Mouse (Mus musculus) myocyte (in vitro differentiated cells): ENCODE data around the gene Gtf2ird2. TPM values are rescaled to one million over a fixed set of nuclear protein-coding genes. Genes with fewer than 3 reads are reported as not detected.

Experiments
- H3K27me3 ChIP-seq: one replicate; pipeline ENCODE4 v1.6.1; 2011; ENCODE audit not compliant: control insufficient read depth, insufficient read depth, insufficient read length
- H3K36me3 ChIP-seq: one replicate; pipeline ENCODE4 v1.6.1; 2011; ENCODE audit not compliant: control insufficient read depth, insufficient read depth
- H3K4me2 ChIP-seq: one replicate; pipeline ENCODE4 v1.6.1; 2011; ENCODE audit warnings: low read depth, control low read depth
- H3K4me3 ChIP-seq: one replicate; pipeline ENCODE4 v1.5.1; 2011; ENCODE audit warnings: mild to moderate bottlenecking, control low read depth, moderate library complexity
- H3K79me2 ChIP-seq: one replicate; pipeline ENCODE4 v1.6.1; 2011; ENCODE audit not compliant: control insufficient read depth, insufficient read depth
- H3ac ChIP-seq: one replicate; pipeline ENCODE4 v1.6.1; 2011; ENCODE audit not compliant: control insufficient read depth, insufficient read length
- CEBPB ChIP-seq: IDR thresholded peaks from 2 replicates; pipeline ENCODE4 v1.6.1; 2011; ENCODE audit warnings: mild to moderate bottlenecking, moderate library complexity; ENCODE audit not compliant: poor library complexity, insufficient read depth, severe bottlenecking
- E2F4 ChIP-seq: IDR thresholded peaks from one replicate; pipeline ENCODE4 v1.6.1; 2011; ENCODE audit warnings: mild to moderate bottlenecking, control low read depth, moderate library complexity; ENCODE audit not compliant: insufficient read depth
- MAX ChIP-seq: IDR thresholded peaks from one replicate; pipeline ENCODE4 v1.6.1; 2011; ENCODE audit warnings: low read depth, mild to moderate bottlenecking, control low read depth
- MYOD1 ChIP-seq, 3 experiments: IDR thresholded peaks; one replicate each; pipeline ENCODE4 v1.6.1; 2011; ENCODE audit warnings: control low read depth in 2 of 3, low read depth in 2 of 3, mild to moderate bottlenecking in 2 of 3, moderate library complexity in 1 of 3; ENCODE audit not compliant: insufficient read length in 2 of 3, control insufficient read depth in 1 of 3
- MYOG ChIP-seq, 3 experiments: IDR thresholded peaks; one replicate each; pipeline ENCODE4 v1.6.1; 2011; ENCODE audit warnings: control low read depth in 2 of 3, low read depth in 2 of 3, mild to moderate bottlenecking in 2 of 3; ENCODE audit not compliant: insufficient read length in 2 of 3, control insufficient read depth in 1 of 3, insufficient read depth in 1 of 3
- POLR2A ChIP-seq: IDR thresholded peaks from one replicate; pipeline ENCODE4 v1.6.1; 2011; ENCODE audit warnings: low read depth, mild to moderate bottlenecking, control low read depth, moderate library complexity; ENCODE audit not compliant: insufficient read length
- POLR2AphosphoS2 ChIP-seq: IDR thresholded peaks from one replicate; pipeline ENCODE4 v1.6.1; 2011; ENCODE audit warnings: low read depth, control low read depth; ENCODE audit not compliant: insufficient read length
- REST ChIP-seq: IDR thresholded peaks from one replicate; pipeline ENCODE4 v1.6.1; 2011; ENCODE audit warnings: mild to moderate bottlenecking, control low read depth, moderate library complexity; ENCODE audit not compliant: insufficient read depth, insufficient read length
- SRF ChIP-seq: IDR thresholded peaks from one replicate; pipeline ENCODE4 v1.6.1; 2011; ENCODE audit warnings: low read depth; ENCODE audit not compliant: control insufficient read depth, insufficient read length
- TCF12 ChIP-seq: IDR thresholded peaks from one replicate; pipeline ENCODE4 v1.6.1; 2011; ENCODE audit warnings: mild to moderate bottlenecking, control low read depth; ENCODE audit not compliant: poor library complexity, insufficient read depth, severe bottlenecking
- TCF3 ChIP-seq: IDR thresholded peaks from one replicate; pipeline ENCODE4 v1.6.1; 2011; ENCODE audit warnings: low read depth, control low read depth; ENCODE audit not compliant: insufficient read length
- USF1 ChIP-seq: IDR thresholded peaks from one replicate; pipeline ENCODE4 v1.6.1; 2011; ENCODE audit warnings: low read depth, mild to moderate bottlenecking, control low read depth, moderate library complexity
- polyA plus RNA-seq: library from polyadenylated mRNA; unstranded; fragments of >200 nt; fragmentation: generic; extraction: Trizol; gene quantifications from one replicate; pipeline ENCODE4 v1.2.1, GENCODE M21; 2012; ENCODE audit warnings: missing spikeins

The Gtf2ird2 gene
- polyA plus RNA-seq, 1 experiment, result 4.8 TPM

DNA sequence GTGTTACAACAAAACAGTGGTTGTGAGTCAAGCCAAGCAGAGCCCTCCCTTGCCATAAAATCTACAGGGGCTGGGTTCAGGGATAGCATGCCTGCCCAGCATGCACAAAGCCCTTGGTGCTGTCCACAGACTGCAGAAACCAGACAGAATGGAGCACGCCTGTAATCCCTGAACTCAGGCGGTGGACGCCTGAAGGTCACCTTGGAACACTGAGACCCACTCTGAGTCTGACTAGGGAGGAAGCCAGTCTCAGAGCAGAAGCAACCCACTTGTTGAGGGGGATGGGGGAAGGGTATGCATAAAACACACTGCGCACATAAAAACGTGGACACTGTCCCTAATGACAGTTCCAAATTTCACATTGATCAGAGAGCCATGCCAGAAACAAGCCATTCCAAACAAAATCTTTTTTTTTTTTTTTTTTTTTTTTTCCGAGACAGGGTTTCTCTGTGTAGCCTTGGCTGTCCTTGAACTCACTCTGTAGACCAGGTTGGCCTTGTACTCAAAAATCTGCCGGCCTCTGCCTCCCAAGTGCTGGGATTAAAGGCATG is 27.8 kb upstream of the Gtf2ird2 start:
- Histone ChIP-seq H3K4me3 (no peak overlapping the region), H3K4me2 (no peak overlapping the region), H3K27me3 (no peaks in the 10 kb centered on the region), H3ac (no peak overlapping the region), H3K79me2 (no peaks in the 10 kb centered on the region), H3K36me3 (peaks cover 14% of the 10 kb centered on the region)
- TF ChIP-seq REST (no peak), MAX (no peak), USF1 (no peak), POLR2AphosphoS2 (no peak), E2F4 (no peak), POLR2A (no peak), MYOG (IDR thresholded peaks at IDR 0.05; ENCODE audit: control insufficient read depth in 1 of 3, insufficient read depth in 1 of 3, insufficient read length in 2 of 3, low read depth in 2 of 3) (no peak), MYOD1 (IDR thresholded peaks at IDR 0.05; ENCODE audit: control insufficient read depth in 1 of 3, insufficient read length in 2 of 3, low read depth in 2 of 3) (no peak), TCF12 (no peak), SRF (no peak), TCF3 (no peak), CEBPB (no peak)

DNA sequence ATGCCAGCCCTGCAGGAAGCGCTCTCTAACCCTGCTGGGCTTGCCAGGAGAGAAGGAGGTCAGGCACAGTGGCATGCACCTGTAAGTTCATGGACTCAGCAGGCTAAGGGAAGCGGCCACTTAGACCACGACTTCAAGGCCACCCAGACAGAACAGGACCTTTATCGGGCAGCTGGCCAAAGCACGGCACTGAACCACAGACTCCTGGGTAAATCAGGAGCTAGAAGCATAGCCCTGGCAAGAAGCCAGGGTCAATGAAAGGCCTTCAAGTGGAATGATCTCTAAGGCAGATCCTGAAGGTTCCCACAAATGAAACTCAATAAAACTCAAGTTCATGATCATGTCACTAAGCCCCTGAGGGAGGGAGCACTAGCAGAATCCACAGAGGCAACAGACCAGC is 19.1 kb upstream of the Gtf2ird2 start:
- no peak overlapping the region for H3ac ChIP-seq
- TF ChIP-seq POLR2AphosphoS2 (no peak), MYOD1 (IDR thresholded peaks at IDR 0.05; ENCODE audit: control insufficient read depth in 1 of 3, insufficient read length in 2 of 3, low read depth in 2 of 3) (no peak), POLR2A (no peak), REST (no peak), E2F4 (no peak), MYOG (IDR thresholded peaks at IDR 0.05; ENCODE audit: control insufficient read depth in 1 of 3, insufficient read depth in 1 of 3, insufficient read length in 2 of 3, low read depth in 2 of 3) (no peak), TCF12 (no peak), CEBPB (no peak), SRF (no peak), MAX (no peak), USF1 (no peak), TCF3 (no peak)
- H3K36me3 ChIP-seq, result peaks cover 21% of the 10 kb centered on the region
- H3K79me2 ChIP-seq, result no peaks in the 10 kb centered on the region
- no peak overlapping the region for H3K4me3 ChIP-seq
- no peaks in the 10 kb centered on the region for H3K27me3 ChIP-seq
- H3K4me2 ChIP-seq, result no peak overlapping the region

DNA sequence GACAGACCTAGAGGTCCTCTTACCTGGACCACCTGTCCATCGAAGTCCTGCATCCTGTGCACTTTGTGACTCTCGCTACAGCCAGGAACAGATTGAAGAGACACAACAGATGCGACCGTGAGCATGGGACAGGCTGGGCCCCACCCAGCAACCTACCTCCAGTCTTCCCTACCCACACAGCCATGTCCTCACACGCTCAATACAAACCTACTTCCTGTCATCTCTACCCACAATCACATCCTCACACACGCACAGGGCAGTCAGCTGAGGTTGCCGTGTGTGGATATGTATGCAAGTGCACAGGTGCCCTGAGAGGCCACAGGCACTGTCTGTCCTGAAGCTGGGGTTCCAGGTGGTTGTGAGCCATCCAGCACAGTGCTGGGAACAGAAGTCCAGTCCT is 17.2 kb upstream of the Gtf2ird2 start:
- H3K36me3 ChIP-seq, result peaks cover 18% of the 10 kb centered on the region
- H3K79me2 ChIP-seq, result no peaks in the 10 kb centered on the region
- H3K27me3 ChIP-seq, result no peaks in the 10 kb centered on the region
- H3K4me2 ChIP-seq, result no peak overlapping the region
- TF ChIP-seq CEBPB (no peak), USF1 (no peak), TCF3 (no peak), MYOD1 (IDR thresholded peaks at IDR 0.05; ENCODE audit: control insufficient read depth in 1 of 3, insufficient read length in 2 of 3, low read depth in 2 of 3) (no peak), POLR2AphosphoS2 (no peak), MYOG (IDR thresholded peaks at IDR 0.05; ENCODE audit: control insufficient read depth in 1 of 3, insufficient read depth in 1 of 3, insufficient read length in 2 of 3, low read depth in 2 of 3) (no peak), SRF (no peak), REST (no peak), E2F4 (no peak), MAX (no peak), TCF12 (no peak), POLR2A (no peak)
- H3K4me3 ChIP-seq, result no peak overlapping the region
- H3ac ChIP-seq, result no peak overlapping the region

DNA sequence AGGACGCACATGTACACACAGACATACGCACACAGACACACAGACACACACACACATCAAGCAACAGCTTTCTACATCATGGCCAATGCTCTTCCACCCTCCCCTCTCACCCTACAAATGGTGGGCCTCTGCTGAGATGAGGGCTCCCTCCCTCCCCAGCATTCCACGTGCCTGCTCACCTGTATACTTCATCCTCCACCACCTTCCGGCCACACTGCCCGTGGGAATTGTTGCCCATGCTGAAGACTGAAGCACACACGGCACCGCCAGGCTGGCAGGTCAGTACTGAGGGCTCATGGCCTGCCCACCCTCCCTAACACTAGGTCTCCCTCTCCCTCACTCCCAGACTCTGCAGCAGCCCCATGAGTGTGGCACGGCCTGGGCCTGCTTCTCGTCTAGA is 15.8 kb upstream of the Gtf2ird2 start:
- peaks cover 7% of the 10 kb centered on the region for H3K36me3 ChIP-seq

More for the DNA sequence above, 15.8 kb upstream of the Gtf2ird2 start:
- Histone ChIP-seq H3K4me3 (no peak overlapping the region), H3K4me2 (no peak overlapping the region), H3K79me2 (peaks cover 3% of the 10 kb centered on the region), H3K27me3 (no peaks in the 10 kb centered on the region), H3ac (no peak overlapping the region)
- TF ChIP-seq MYOD1 (IDR thresholded peaks at IDR 0.05; ENCODE audit: control insufficient read depth in 1 of 3, insufficient read length in 2 of 3, low read depth in 2 of 3) (no peak), SRF (no peak), E2F4 (no peak), TCF12 (no peak), TCF3 (no peak), MAX (no peak), POLR2AphosphoS2 (no peak), USF1 (no peak), POLR2A (no peak), REST (no peak), CEBPB (no peak), MYOG (IDR thresholded peaks at IDR 0.05; ENCODE audit: control insufficient read depth in 1 of 3, insufficient read depth in 1 of 3, insufficient read length in 2 of 3, low read depth in 2 of 3) (no peak)
